ENCODE assay signal across 28 mouse cellular contexts in genomic region chr6:99946481-99946880, GRCm38 (mm10).
DNase-seq lines count a peak whose midpoint lies in the region; ATAC-seq and TF ChIP-seq lines count a peak whose summit lies in the region.
"Had no signal": no experiment of that assay in that cellular context is flagged by ENCODE, and none has a peak within 500 bp of the region (broad histone marks: within the 10 kb centered on the region; RNA-seq: fewer than 3 reads in every experiment).

No protein-coding gene starts in this region.

- peaks cover 16% of the 10 kb centered on the region for H3K4me1 ChIP-seq in lung, embryonic 16.5 days (replicated peaks; ENCODE audit: control insufficient read depth, insufficient read depth, low read length)
- peaks cover 9% of the 10 kb centered on the region for H3K4me1 ChIP-seq in ES-Bruce4 (ENCODE audit: control insufficient read depth, insufficient read depth, low read length)
- H3K4me1 ChIP-seq: forebrain, embryonic 15.5 days had no signal

- ATAC-seq in lung, embryonic 16.5 days (ENCODE audit: low read depth): no peak
- ATAC-seq in erythroid progenitor cell, adult 5-6 weeks (replicated peaks; ENCODE audit: low FRiP score, poor library complexity, severe bottlenecking): no peak
- no peak for ATAC-seq in megakaryocyte, adult 5-6 weeks (ENCODE audit: poor library complexity, severe bottlenecking)
- ATAC-seq: CD4-positive, CD25-positive, alpha-beta regulatory T cell, adult 4 months; forebrain, embryonic 13.5 days; forebrain, embryonic 15.5 days; forebrain, postnatal 0 days had no signal

- no peak overlapping the region for H3K4me3 ChIP-seq in lung, embryonic 16.5 days (ENCODE audit: low read length)
- H3K4me3 ChIP-seq in ES-Bruce4 (ENCODE audit: low read depth, low read length): no peak overlapping the region
- H3K4me3 ChIP-seq: embryonic facial prominence, embryonic 13.5 days; embryonic facial prominence, embryonic 15.5 days; erythroblast, embryonic 14.5 days; forebrain, embryonic 13.5 days; forebrain, embryonic 15.5 days had no signal

- H3K9ac ChIP-seq in lung, embryonic 16.5 days (ENCODE audit: low read length): no peak overlapping the region
- H3K9ac ChIP-seq in ES-Bruce4 (ENCODE audit: low read depth, poor library complexity, severe bottlenecking): no peak overlapping the region
- H3K9ac ChIP-seq: embryonic facial prominence, embryonic 13.5 days; embryonic facial prominence, embryonic 15.5 days; forebrain, embryonic 13.5 days; forebrain, embryonic 15.5 days; forebrain, postnatal 0 days had no signal

- H3K9me3 ChIP-seq in lung, embryonic 16.5 days (ENCODE audit: control insufficient read depth, low read length): no peaks in the 10 kb centered on the region
- no peaks in the 10 kb centered on the region for H3K9me3 ChIP-seq in ES-Bruce4 (replicated peaks; ENCODE audit: control insufficient read depth, insufficient read depth, low read length, poor library complexity, severe bottlenecking)
- H3K9me3 ChIP-seq: embryonic facial prominence, embryonic 13.5 days; embryonic facial prominence, embryonic 15.5 days; forebrain, embryonic 13.5 days; forebrain, embryonic 15.5 days had no signal

- no peaks in the 10 kb centered on the region for H3K27me3 ChIP-seq in lung, embryonic 16.5 days (ENCODE audit: control insufficient read depth, insufficient read depth, low read depth, low read length)
- no peaks in the 10 kb centered on the region for H3K27me3 ChIP-seq in ES-Bruce4 (ENCODE audit: control insufficient read depth, insufficient read depth, low read length, poor library complexity, severe bottlenecking)
- H3K27me3 ChIP-seq: CH12.LX; embryonic facial prominence, embryonic 13.5 days; embryonic facial prominence, embryonic 15.5 days; forebrain, embryonic 13.5 days; forebrain, embryonic 15.5 days had no signal

- TF ChIP-seq POLR2A in ES-Bruce4 (IDR thresholded peaks at IDR 0.05; ENCODE audit: insufficient read depth, low read length): no peak

- DNase-seq in lung, adult 18-20 months: no peak
- DNase-seq in 3T3-L1 (ENCODE audit: low read depth, low spot score) (peak; percentile 31), R1 (ENCODE audit: low read depth, low spot score) (peak; percentile 56), MN1 (ENCODE audit: low spot score) (no peak)
- DNase-seq: adrenal gland, adult 2 months; adrenal gland, postnatal 10 days; adrenal gland, postnatal 25 days; B cell, adult 2 months; cerebellum, adult 11 months; cerebellum, adult 18-20 months; cerebellum, adult 8-10 months; cerebellum, adult 9-11 months; cerebellum, postnatal 14 days; cerebellum, postnatal 36 days; embryo, embryonic 11 days; forebrain, postnatal 0 days had no signal

- WGBS in lung, embryonic 16.5 days: 62% methylated on average over 3 of the region's 3 CpGs

- H3K36me3 ChIP-seq in lung, embryonic 16.5 days (ENCODE audit: control insufficient read depth, insufficient read depth, low read length): no peaks in the 10 kb centered on the region
- no peaks in the 10 kb centered on the region for H3K36me3 ChIP-seq in ES-Bruce4 (ENCODE audit: control insufficient read depth, insufficient read depth, low read length, poor library complexity, severe bottlenecking)
- H3K36me3 ChIP-seq: embryonic facial prominence, embryonic 13.5 days; embryonic facial prominence, embryonic 15.5 days; forebrain, embryonic 15.5 days; G1E had no signal

- no peak for TF ChIP-seq EP300 in ES-Bruce4 (IDR thresholded peaks at IDR 0.05; ENCODE audit: insufficient read depth, low read depth, low read length)

- no peak for TF ChIP-seq CTCF in ES-Bruce4 (IDR thresholded peaks at IDR 0.05; ENCODE audit: low read depth, low read length)

- H3K4me2 ChIP-seq in lung, embryonic 16.5 days (ENCODE audit: low read depth, low read length): no peak overlapping the region
- H3K4me2 ChIP-seq: embryonic facial prominence, embryonic 13.5 days; embryonic facial prominence, embryonic 15.5 days; forebrain, embryonic 13.5 days; forebrain, embryonic 15.5 days had no signal

- peak overlapping the region; percentile 56 for H3K27ac ChIP-seq in lung, embryonic 16.5 days (ENCODE audit: low read length)
- peak overlapping the region; percentile 5; the same call in 1 of the 2 replicates for H3K27ac ChIP-seq in ES-Bruce4 (ENCODE audit: insufficient read depth, low read length)
- H3K27ac ChIP-seq: embryonic facial prominence, embryonic 13.5 days; embryonic facial prominence, embryonic 15.5 days; forebrain, embryonic 13.5 days; forebrain, embryonic 15.5 days had no signal

Comparison
In these comparisons a context has a peak if more than half of its experiments do, and no peak if none do; other contexts are left out.
1. DNase-seq: peak in 3T3-L1 (single experiment) and R1 (single experiment); none in lung, adult 18-20 months (0 of 2) and MN1 (single experiment).